Mouse (Mus musculus): ENCODE measurements at regions not wholly inside any gene's neighbourhood (a gene's known extent, or its start where the extent isn't known, plus 50 kb on each side); places are given as distances from the start of the nearest gene placed in this dataset.

DNA sequence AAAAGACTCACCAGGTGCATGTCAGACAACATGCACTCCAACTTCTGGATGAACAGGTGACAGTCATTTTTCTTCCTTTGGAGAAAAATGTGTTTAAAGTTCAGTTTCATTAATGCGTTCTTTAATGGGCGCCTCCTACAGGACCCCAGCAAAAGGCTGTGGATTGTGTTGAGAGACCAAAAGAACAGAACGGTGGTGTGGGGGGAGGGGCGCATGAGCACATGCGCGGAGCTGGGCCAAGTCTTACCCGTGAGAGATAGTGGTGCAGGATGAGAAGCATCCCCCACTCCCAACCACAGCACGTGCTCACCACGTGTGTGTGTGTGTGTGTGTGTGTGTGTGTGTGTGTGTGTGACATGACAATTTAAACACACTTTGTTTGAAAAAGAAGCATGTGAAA is 371.0 kb downstream of the Plekhb2 start:
- 69% methylated on average over 9 of the region's 9 CpGs for WGBS
- no peak overlapping the region for H3K27ac ChIP-seq (ENCODE audit: low read length)
- H3K4me1 ChIP-seq (ENCODE audit: insufficient read depth, low read depth, low read length): no peaks in the 10 kb centered on the region
- no peaks in the 10 kb centered on the region for H3K27me3 ChIP-seq (replicated peaks; ENCODE audit: insufficient read depth, low read length)
- DNase-seq (ENCODE audit: low spot score): no peak
- no peaks in the 10 kb centered on the region for H3K9me3 ChIP-seq (ENCODE audit: low read length)
- H3K4me3 ChIP-seq (ENCODE audit: low read depth, low read length): no peak overlapping the region
- no peaks in the 10 kb centered on the region for H3K36me3 ChIP-seq (ENCODE audit: insufficient read depth, low read length)
- TF ChIP-seq EP300 (IDR thresholded peaks at IDR 0.05) (no peak), CTCF (IDR thresholded peaks at IDR 0.05) (no peak)
- no peak overlapping the region for H3K9ac ChIP-seq (replicated peaks; ENCODE audit: low read depth)
- no peak for ATAC-seq
- H3K4me2 ChIP-seq (replicated peaks; ENCODE audit: low read depth, low read length): no peak overlapping the region

DNA sequence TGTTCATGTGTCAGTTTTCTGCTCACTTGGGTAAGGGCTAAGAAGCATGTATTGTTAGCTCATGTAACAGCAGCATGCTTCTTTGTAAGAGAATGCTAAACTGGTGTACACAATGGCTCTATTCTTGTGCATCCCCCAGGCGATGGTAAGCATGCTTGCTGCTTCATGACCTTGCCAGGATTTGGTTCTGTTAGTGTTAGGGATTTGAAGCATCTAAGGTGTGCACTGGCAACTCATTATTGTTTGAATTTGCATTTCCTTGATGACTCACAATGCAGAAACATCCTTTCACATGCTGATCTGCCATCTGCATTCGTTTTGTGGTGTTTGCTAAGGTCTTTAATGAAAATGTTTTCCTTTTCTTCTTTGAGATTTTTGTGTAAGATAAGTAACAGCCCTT is 382.8 kb downstream of the Plekhb2 start:
- no peak for TF ChIP-seq CTCF (IDR thresholded peaks at IDR 0.05)
- DNase-seq (ENCODE audit: low spot score) (no peak), ATAC-seq (no peak)
- H3K27me3 ChIP-seq (replicated peaks; ENCODE audit: insufficient read depth, low read length): no peaks in the 10 kb centered on the region
- H3K9ac ChIP-seq (replicated peaks; ENCODE audit: low read depth): no peak overlapping the region
- no peaks in the 10 kb centered on the region for H3K36me3 ChIP-seq (ENCODE audit: insufficient read depth, low read length)
- H3K4me1 ChIP-seq (ENCODE audit: insufficient read depth, low read depth, low read length): no peaks in the 10 kb centered on the region
- H3K27ac ChIP-seq (ENCODE audit: low read length): no peak overlapping the region
- WGBS: 40% methylated on average over 2 of the region's 2 CpGs
- no peak overlapping the region for H3K4me2 ChIP-seq (replicated peaks; ENCODE audit: low read depth, low read length)
- no peak overlapping the region for H3K4me3 ChIP-seq (ENCODE audit: low read depth, low read length)
- H3K9me3 ChIP-seq (ENCODE audit: low read length): no peaks in the 10 kb centered on the region

GRCm38 (mm10) chr1:35238139-35238538 is 388.4 kb downstream of the Plekhb2 start:
- H3K4me1 ChIP-seq (ENCODE audit: insufficient read depth, low read depth, low read length): no peaks in the 10 kb centered on the region
- TF ChIP-seq CTCF (IDR thresholded peaks at IDR 0.05): no peak
- TF ChIP-seq EP300 (IDR thresholded peaks at IDR 0.05): no peak
- H3K36me3 ChIP-seq (ENCODE audit: insufficient read depth, low read length): no peaks in the 10 kb centered on the region
- H3K4me2 ChIP-seq (replicated peaks; ENCODE audit: low read depth, low read length): no peak overlapping the region
- no peak for DNase-seq (ENCODE audit: low spot score)
- no peak overlapping the region for H3K9ac ChIP-seq (replicated peaks; ENCODE audit: low read depth)
- ATAC-seq: no peak
- no peak overlapping the region for H3K27ac ChIP-seq (ENCODE audit: low read length)
- no peak overlapping the region for H3K4me3 ChIP-seq (ENCODE audit: low read depth, low read length)
- H3K27me3 ChIP-seq (replicated peaks; ENCODE audit: insufficient read depth, low read length): no peaks in the 10 kb centered on the region
- no peaks in the 10 kb centered on the region for H3K9me3 ChIP-seq (ENCODE audit: low read length)

GRCm38 (mm10) chr1:35242849-35243248 is 393.1 kb downstream of the Plekhb2 start:
- H3K27ac ChIP-seq (ENCODE audit: low read length): no peak overlapping the region
- H3K36me3 ChIP-seq (ENCODE audit: insufficient read depth, low read length): no peaks in the 10 kb centered on the region
- H3K4me1 ChIP-seq (ENCODE audit: insufficient read depth, low read depth, low read length): no peaks in the 10 kb centered on the region
- H3K9ac ChIP-seq (replicated peaks; ENCODE audit: low read depth): no peak overlapping the region
- H3K27me3 ChIP-seq (replicated peaks; ENCODE audit: insufficient read depth, low read length): no peaks in the 10 kb centered on the region
- TF ChIP-seq EP300 (IDR thresholded peaks at IDR 0.05) (no peak), CTCF (IDR thresholded peaks at IDR 0.05) (no peak)
- H3K4me3 ChIP-seq (ENCODE audit: low read depth, low read length): no peak overlapping the region
- no peak overlapping the region for H3K4me2 ChIP-seq (replicated peaks; ENCODE audit: low read depth, low read length)
- no peaks in the 10 kb centered on the region for H3K9me3 ChIP-seq (ENCODE audit: low read length)
- DNase-seq (ENCODE audit: low spot score) (no peak), ATAC-seq (no peak)
- 62% methylated on average over 6 of the region's 6 CpGs for WGBS

DNA sequence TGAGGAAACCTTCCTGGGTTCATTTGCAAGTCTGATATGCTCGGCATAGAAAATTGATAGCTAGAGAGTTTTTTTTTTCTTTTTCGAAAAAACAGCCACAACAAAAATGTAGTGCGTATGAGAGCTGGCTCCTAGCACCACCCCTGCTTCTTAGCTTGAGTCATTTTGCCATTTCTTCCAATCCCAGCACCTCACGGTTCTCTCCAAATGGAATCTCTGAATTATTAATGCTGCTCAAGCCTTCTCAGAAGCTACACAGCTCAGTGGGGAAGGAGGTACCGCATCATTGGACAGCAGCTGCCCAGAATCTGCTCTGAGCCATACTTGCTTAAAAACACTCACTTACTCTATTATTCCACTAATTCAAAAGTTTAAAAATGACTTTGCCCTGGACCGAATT is 393.6 kb downstream of the Plekhb2 start:
- 67% methylated on average over 6 of the region's 6 CpGs for WGBS
- Histone ChIP-seq H3K4me2 (replicated peaks; ENCODE audit: low read depth, low read length) (no peak overlapping the region), H3K27me3 (replicated peaks; ENCODE audit: insufficient read depth, low read length) (no peaks in the 10 kb centered on the region), H3K36me3 (ENCODE audit: insufficient read depth, low read length) (no peaks in the 10 kb centered on the region), H3K9ac (replicated peaks; ENCODE audit: low read depth) (no peak overlapping the region), H3K27ac (ENCODE audit: low read length) (no peak overlapping the region), H3K4me1 (ENCODE audit: insufficient read depth, low read depth, low read length) (no peaks in the 10 kb centered on the region), H3K9me3 (ENCODE audit: low read length) (no peaks in the 10 kb centered on the region), H3K4me3 (ENCODE audit: low read depth, low read length) (no peak overlapping the region)
- TF ChIP-seq EP300 (IDR thresholded peaks at IDR 0.05): no peak
- TF ChIP-seq CTCF (IDR thresholded peaks at IDR 0.05): no peak
- no peak for DNase-seq (ENCODE audit: low spot score)
- no peak for ATAC-seq

GRCm38 (mm10) chr1:35265125-35265524 is 415.3 kb downstream of the Plekhb2 start:
- H3K4me3 ChIP-seq (ENCODE audit: low read depth, low read length): no peak overlapping the region
- no peaks in the 10 kb centered on the region for H3K9me3 ChIP-seq (ENCODE audit: low read length)
- ATAC-seq (no peak), DNase-seq (ENCODE audit: low spot score) (no peak)
- no peaks in the 10 kb centered on the region for H3K27me3 ChIP-seq (replicated peaks; ENCODE audit: insufficient read depth, low read length)
- no peak overlapping the region for H3K9ac ChIP-seq (replicated peaks; ENCODE audit: low read depth)
- no peaks in the 10 kb centered on the region for H3K4me1 ChIP-seq (ENCODE audit: insufficient read depth, low read depth, low read length)
- no peak overlapping the region for H3K4me2 ChIP-seq (replicated peaks; ENCODE audit: low read depth, low read length)
- H3K27ac ChIP-seq (ENCODE audit: low read length): no peak overlapping the region
- TF ChIP-seq CTCF (IDR thresholded peaks at IDR 0.05) (no peak), EP300 (IDR thresholded peaks at IDR 0.05) (no peak)
- WGBS: 46% methylated on average over 1 of the region's 1 CpGs
- no peaks in the 10 kb centered on the region for H3K36me3 ChIP-seq (ENCODE audit: insufficient read depth, low read length)

- peak; percentile 8 for DNase-seq (ENCODE audit: low spot score)
Measured at GRCm38 (mm10) chr1:35266626-35267025, 416.9 kb downstream of the Plekhb2 start.

More at GRCm38 (mm10) chr1:35266626-35267025, 416.9 kb downstream of the Plekhb2 start:
- no peak overlapping the region for H3K4me3 ChIP-seq (ENCODE audit: low read depth, low read length)
- no peak overlapping the region for H3K9ac ChIP-seq (replicated peaks; ENCODE audit: low read depth)
- no peak overlapping the region for H3K27ac ChIP-seq (ENCODE audit: low read length)
- 55% methylated on average over 7 of the region's 7 CpGs for WGBS
- H3K9me3 ChIP-seq (ENCODE audit: low read length): no peaks in the 10 kb centered on the region
- ATAC-seq: no peak
- H3K4me2 ChIP-seq (replicated peaks; ENCODE audit: low read depth, low read length): no peak overlapping the region
- H3K36me3 ChIP-seq (ENCODE audit: insufficient read depth, low read length): no peaks in the 10 kb centered on the region
- TF ChIP-seq CTCF (IDR thresholded peaks at IDR 0.05) (peak; percentile 55), EP300 (IDR thresholded peaks at IDR 0.05) (no peak)
- no peaks in the 10 kb centered on the region for H3K4me1 ChIP-seq (ENCODE audit: insufficient read depth, low read depth, low read length)
- H3K27me3 ChIP-seq (replicated peaks; ENCODE audit: insufficient read depth, low read length): no peaks in the 10 kb centered on the region

All from lung, postnatal 0 days (tissue).